Mouse (Mus musculus): ENCODE results near the gene Got1. TPM values are rescaled to one million over a fixed set of nuclear protein-coding genes. Genes with fewer than 3 reads are reported as not detected.

The Got1 gene
- polyA plus RNA-seq, 1 experiment from 2014 or later = 85.0 TPM

DNA sequence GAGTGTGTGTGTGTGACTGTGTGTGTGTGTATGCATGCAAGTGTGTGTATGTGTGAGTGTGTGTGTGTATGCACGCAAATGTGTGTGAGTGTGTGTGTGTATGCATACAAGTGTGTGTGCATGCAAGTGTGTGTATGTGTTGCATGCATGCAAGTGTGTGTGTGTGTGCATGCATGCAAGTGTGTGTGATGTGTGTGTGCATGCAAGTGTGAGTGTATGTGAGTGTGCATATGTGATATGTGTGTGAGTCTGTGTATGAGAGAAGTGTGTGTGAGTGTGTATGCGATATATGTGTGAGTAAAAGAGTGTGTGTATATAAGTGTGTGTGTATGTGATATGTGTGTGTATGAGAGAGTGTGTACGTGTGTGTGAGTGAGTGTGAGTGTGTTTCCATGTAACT lies 11.0 kb upstream of the Got1 start:
- Histone ChIP-seq H3K9ac (ENCODE audit: low read depth, low read length) (no peak overlapping the region), H3K27ac (ENCODE audit: low read depth, low read length) (no peak overlapping the region), H3K27me3 (replicated peaks; ENCODE audit: control insufficient read depth, insufficient read depth, low read length) (no peaks in the 10 kb centered on the region), H3K36me3 (ENCODE audit: control insufficient read depth, insufficient read depth) (no peaks in the 10 kb centered on the region), H3K4me1 (replicated peaks; ENCODE audit: control insufficient read depth, insufficient read depth, low read length) (no peaks in the 10 kb centered on the region), H3K4me3 (ENCODE audit: low read depth, low read length) (no peak overlapping the region), H3K4me2 (replicated peaks; ENCODE audit: low read depth) (no peak overlapping the region), H3K9me3 (ENCODE audit: control insufficient read depth) (no peaks in the 10 kb centered on the region)
- TF ChIP-seq CTCF (IDR thresholded peaks at IDR 0.05; ENCODE audit: low read depth) = no peak
- ATAC-seq = no peak
- 91% methylated on average over 3 of the region's 3 CpGs for WGBS

DNA sequence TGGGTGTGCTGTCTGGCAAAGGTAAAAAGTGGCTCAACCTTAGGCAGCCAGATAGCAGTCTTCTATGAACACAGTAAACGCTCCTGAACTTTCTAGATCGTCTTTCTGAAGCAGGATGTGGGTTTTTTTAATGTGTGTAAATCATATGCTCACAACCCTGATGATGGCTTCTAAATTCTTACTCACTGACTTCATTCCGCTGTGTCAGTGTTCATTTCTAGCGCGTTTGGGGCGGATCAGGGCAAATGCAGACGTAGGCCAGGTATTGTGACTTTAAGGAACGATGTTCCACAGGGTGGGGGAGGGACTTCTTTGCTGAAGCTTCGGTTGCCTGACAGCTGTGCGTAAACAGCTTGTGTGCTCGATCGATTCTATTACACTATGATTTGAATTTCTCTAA lies 6.5 kb upstream of the Got1 start:
- ATAC-seq = no peak
- 17% methylated on average over 12 of the region's 12 CpGs for WGBS
- H3K27ac ChIP-seq (ENCODE audit: low read depth, low read length) = no peak overlapping the region

DNA sequence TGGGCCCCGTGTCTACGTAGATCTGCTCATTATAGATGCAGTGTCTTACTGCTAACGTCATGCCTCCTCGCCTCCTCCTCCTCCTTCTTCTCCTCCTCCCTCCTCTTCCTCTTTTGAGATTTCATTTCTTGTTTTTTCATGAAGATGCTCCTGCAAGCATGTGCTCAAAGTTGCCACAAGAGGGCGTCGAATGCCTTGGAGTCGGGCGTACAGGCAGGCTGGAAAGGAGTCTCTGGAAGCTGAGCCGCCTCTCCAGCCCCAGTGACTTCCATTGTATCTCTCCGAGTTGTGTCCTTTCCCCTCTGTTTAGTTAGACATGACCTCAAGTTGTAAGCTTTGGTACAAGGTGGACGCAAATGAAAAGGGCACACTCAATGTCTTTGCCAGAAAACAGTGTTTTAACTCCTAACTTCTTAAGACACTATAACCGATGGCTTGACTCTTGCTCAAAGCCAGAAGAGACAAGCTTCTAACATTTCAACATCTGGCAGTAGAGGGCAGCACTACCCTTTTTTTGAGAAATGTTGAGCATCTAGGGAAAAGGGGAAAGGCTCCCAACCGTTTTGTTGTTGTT lies 5.9 kb upstream of the Got1 start:
- peak; percentile 71 for ATAC-seq
- Histone ChIP-seq H3K27ac (ENCODE audit: low read depth, low read length) (no peak overlapping the region), H3K9ac (ENCODE audit: low read depth, low read length) (no peak overlapping the region), H3K4me2 (replicated peaks; ENCODE audit: low read depth) (peak overlapping the region; percentile 61), H3K4me1 (replicated peaks; ENCODE audit: control insufficient read depth, insufficient read depth, low read length) (no peaks in the 10 kb centered on the region), H3K27me3 (replicated peaks; ENCODE audit: control insufficient read depth, insufficient read depth, low read length) (0 out of 2 replicates have a peak, but pooled peaks cover 5% of the 10 kb centered on the region), H3K9me3 (ENCODE audit: control insufficient read depth) (no peaks in the 10 kb centered on the region), H3K4me3 (ENCODE audit: low read depth, low read length) (peak overlapping the region; percentile 17; the same call in 1 of the 2 replicates), H3K36me3 (ENCODE audit: control insufficient read depth, insufficient read depth) (no peaks in the 10 kb centered on the region)
- whole genome bisulfite sequencing = 2% methylated on average over 13 of the region's 13 CpGs
- peak; percentile 88 for TF ChIP-seq CTCF (IDR thresholded peaks at IDR 0.05; ENCODE audit: low read depth)

More for the DNA sequence above, 6.5 kb upstream of the Got1 start:
- Histone ChIP-seq H3K9ac (ENCODE audit: low read depth, low read length) (no peak overlapping the region), H3K4me3 (ENCODE audit: low read depth, low read length) (no peak overlapping the region), H3K27me3 (replicated peaks; ENCODE audit: control insufficient read depth, insufficient read depth, low read length) (0 out of 2 replicates have a peak, but pooled peaks cover 5% of the 10 kb centered on the region), H3K36me3 (ENCODE audit: control insufficient read depth, insufficient read depth) (no peaks in the 10 kb centered on the region), H3K9me3 (ENCODE audit: control insufficient read depth) (no peaks in the 10 kb centered on the region), H3K4me2 (replicated peaks; ENCODE audit: low read depth) (peak overlapping the region; percentile 61; the same call in 1 of the 2 replicates), H3K4me1 (replicated peaks; ENCODE audit: control insufficient read depth, insufficient read depth, low read length) (no peaks in the 10 kb centered on the region)
- TF ChIP-seq CTCF (IDR thresholded peaks at IDR 0.05; ENCODE audit: low read depth) = no peak

DNA sequence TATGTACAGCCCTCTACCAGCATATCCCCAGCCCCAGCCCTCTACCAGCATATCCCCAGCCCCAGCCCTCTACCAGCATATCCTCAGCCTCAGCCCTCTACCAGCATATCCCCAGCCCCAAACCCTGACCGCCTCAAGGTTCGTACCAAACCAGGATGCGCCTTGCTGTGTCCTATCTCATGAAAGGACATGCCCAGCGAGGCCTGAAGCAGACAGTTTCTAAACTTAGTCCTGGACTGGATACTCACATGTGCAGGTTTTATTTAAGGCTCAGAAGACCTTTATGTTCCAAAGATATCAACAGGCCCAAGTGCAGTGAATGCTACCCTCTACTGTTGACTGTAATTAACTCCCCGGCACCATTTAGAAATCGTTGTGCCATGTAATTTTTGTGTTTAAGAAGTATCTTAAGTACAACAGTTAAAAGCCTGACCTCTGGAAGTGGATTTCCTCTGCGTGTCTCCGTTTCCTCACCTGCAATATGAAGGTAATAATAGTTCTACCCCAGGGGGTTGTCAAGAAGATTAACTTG lies 3.7 kb upstream of the Got1 start:
- no peak for TF ChIP-seq CTCF (IDR thresholded peaks at IDR 0.05; ENCODE audit: low read depth)
- Histone ChIP-seq H3K4me1 (replicated peaks; ENCODE audit: control insufficient read depth, insufficient read depth, low read length) (peaks cover 8% of the 10 kb centered on the region), H3K27ac (ENCODE audit: low read depth, low read length) (no peak overlapping the region), H3K4me3 (ENCODE audit: low read depth, low read length) (no peak overlapping the region), H3K9ac (ENCODE audit: low read depth, low read length) (no peak overlapping the region), H3K4me2 (replicated peaks; ENCODE audit: low read depth) (no peak overlapping the region), H3K9me3 (ENCODE audit: control insufficient read depth) (no peaks in the 10 kb centered on the region), H3K27me3 (replicated peaks; ENCODE audit: control insufficient read depth, insufficient read depth, low read length) (0 out of 2 replicates have a peak, but pooled peaks cover 5% of the 10 kb centered on the region), H3K36me3 (ENCODE audit: control insufficient read depth, insufficient read depth) (no peaks in the 10 kb centered on the region)
- 88% methylated on average over 8 of the region's 8 CpGs for WGBS
- ATAC-seq = no peak

- no peak for ATAC-seq
- WGBS = 17% methylated on average over 11 of the region's 11 CpGs
- peak; percentile 75 for TF ChIP-seq CTCF (IDR thresholded peaks at IDR 0.05; ENCODE audit: low read depth)
- Histone ChIP-seq H3K9me3 (ENCODE audit: control insufficient read depth) (no peaks in the 10 kb centered on the region), H3K9ac (ENCODE audit: low read depth, low read length) (no peak overlapping the region), H3K4me3 (ENCODE audit: low read depth, low read length) (no peak overlapping the region), H3K27me3 (replicated peaks; ENCODE audit: control insufficient read depth, insufficient read depth, low read length) (0 out of 2 replicates have a peak, but pooled peaks cover 5% of the 10 kb centered on the region), H3K27ac (ENCODE audit: low read depth, low read length) (no peak overlapping the region), H3K36me3 (ENCODE audit: control insufficient read depth, insufficient read depth) (no peaks in the 10 kb centered on the region), H3K4me2 (replicated peaks; ENCODE audit: low read depth) (no peak overlapping the region), H3K4me1 (replicated peaks; ENCODE audit: control insufficient read depth, insufficient read depth, low read length) (peaks cover 8% of the 10 kb centered on the region)
Measured at GRCm38 (mm10) chr19:43527131-43527530, 2.7 kb upstream of the Got1 start.

GRCm38 (mm10) chr19:43526025-43526424 lies 1.6 kb upstream of the Got1 start:
- Histone ChIP-seq H3K27ac (ENCODE audit: low read depth, low read length) (no peak overlapping the region), H3K36me3 (ENCODE audit: control insufficient read depth, insufficient read depth) (no peaks in the 10 kb centered on the region), H3K9me3 (ENCODE audit: control insufficient read depth) (no peaks in the 10 kb centered on the region), H3K9ac (ENCODE audit: low read depth, low read length) (no peak overlapping the region), H3K4me3 (ENCODE audit: low read depth, low read length) (no peak overlapping the region), H3K27me3 (replicated peaks; ENCODE audit: control insufficient read depth, insufficient read depth, low read length) (0 out of 2 replicates have a peak, but pooled peaks cover 5% of the 10 kb centered on the region), H3K4me2 (replicated peaks; ENCODE audit: low read depth) (no peak overlapping the region), H3K4me1 (replicated peaks; ENCODE audit: control insufficient read depth, insufficient read depth, low read length) (peaks cover 10% of the 10 kb centered on the region)
- WGBS = 90% methylated on average over 9 of the region's 9 CpGs
- no peak for TF ChIP-seq CTCF (IDR thresholded peaks at IDR 0.05; ENCODE audit: low read depth)
- ATAC-seq = no peak

Data from intestine, postnatal 0 days (tissue).